Mouse (Mus musculus) CH12.LX (cell line): ENCODE data around the gene Pgls.

Experiments used
- CTCF ChIP-seq, 2 experiments: IDR thresholded peaks in 1 of 2; conservative IDR thresholded peaks in 1 of 2; 2 replicates each; pipeline ENCODE4 v1.5.1; 2011 to 2012; ENCODE audit warnings: low read depth in 2 of 2, low read length in 2 of 2, improper control_type of control experiment in 1 of 2, inconsistent platforms in 1 of 2, mild to moderate bottlenecking in 1 of 2, moderate library complexity in 1 of 2
- ELF1 ChIP-seq: IDR thresholded peaks from 2 replicates; pipeline ENCODE4 v1.6.1; 2014; ENCODE audit warnings: low read depth, mild to moderate bottlenecking, inconsistent platforms, low read length, improper control_type of control experiment
- POLR2A ChIP-seq: IDR thresholded peaks from 2 replicates; pipeline ENCODE4 v1.6.1; 2011; ENCODE audit warnings: low read depth, mild to moderate bottlenecking, improper control_type of control experiment, low read length
- UBTF ChIP-seq: IDR thresholded peaks from 2 replicates; pipeline ENCODE4 v1.6.1; 2012; ENCODE audit warnings: low read depth, mild to moderate bottlenecking, inconsistent platforms, low read length, improper control_type of control experiment, moderate library complexity
- ZC3H11A ChIP-seq: IDR thresholded peaks from 2 replicates; pipeline ENCODE4 v1.6.1; 2012; ENCODE audit warnings: low read depth, mild to moderate bottlenecking, inconsistent platforms, low read length, improper control_type of control experiment

DNA sequence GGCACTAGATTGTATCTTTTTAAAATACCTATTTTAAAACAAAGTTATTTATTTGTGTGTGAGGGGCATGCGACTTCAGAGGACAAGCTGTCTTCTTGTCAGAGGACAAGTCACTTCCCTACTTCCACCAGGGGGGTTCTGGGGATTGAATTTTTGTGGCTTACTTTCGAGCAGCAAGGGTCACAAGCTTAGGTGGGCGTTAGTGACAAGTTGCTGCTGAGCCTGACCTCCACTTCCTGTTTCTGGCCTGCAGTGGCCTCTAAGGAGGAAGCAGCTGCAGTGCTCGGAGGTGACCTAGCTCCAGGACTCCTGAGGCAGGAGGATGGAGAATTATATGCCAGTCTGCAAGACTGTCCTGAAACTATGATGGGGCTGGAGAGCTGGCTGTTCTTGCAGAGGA lies 21.4 kb downstream of the Pgls start:
- TF ChIP-seq ZC3H11A (no peak), ELF1 (peak; percentile 77), CTCF (conservative IDR thresholded peaks at IDR 0.05 in 1 of 2, IDR thresholded peaks at IDR 0.05 in 1 of 2; ENCODE audit: low read depth in 2 of 2, low read length in 2 of 2) (no peak), POLR2A (no peak), UBTF (no peak)
